Comparison of ENCODE assay signal across 8 mouse cellular contexts in the genomic region with DNA sequence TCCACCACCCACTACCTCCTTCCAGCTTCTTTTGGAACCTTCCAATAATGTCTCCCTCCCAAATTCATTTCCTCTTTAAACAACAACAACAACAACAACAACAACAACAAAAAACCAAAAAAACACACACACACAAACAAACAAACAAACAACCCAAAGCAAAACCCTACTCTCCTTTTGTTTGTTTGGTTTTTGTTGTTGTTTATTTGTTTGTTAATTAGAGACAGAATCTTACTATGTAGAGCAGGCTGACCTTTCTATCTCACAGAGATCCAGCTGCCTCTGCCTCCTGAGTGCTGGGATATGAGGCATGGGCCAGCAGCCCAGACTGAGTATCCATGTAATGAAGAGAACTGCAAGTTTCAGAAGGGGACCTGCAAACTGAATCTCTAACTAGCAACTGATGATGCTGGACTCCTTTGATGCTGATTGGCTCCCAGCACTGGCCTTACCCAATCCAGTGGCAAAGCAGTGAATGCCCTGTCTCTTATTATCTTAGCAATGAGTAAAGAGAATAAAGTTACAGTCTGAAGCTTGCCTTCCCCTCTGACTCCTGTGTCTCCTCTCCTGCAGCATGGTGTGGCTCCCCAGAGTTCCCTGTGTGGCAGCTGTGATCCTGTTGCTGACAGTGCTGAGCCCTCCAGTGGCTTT. TPM values are rescaled to one million over a fixed set of nuclear protein-coding genes. Genes with fewer than 3 reads are reported as not detected.
DNase-seq lines count a peak whose midpoint lies in the region; ATAC-seq lines count a peak whose summit lies in the region.

A gene (plus strand): TSS at position 488 of the 651 bp plus-strand sequence.

- H3K36me3 ChIP-seq in intestine, embryonic 16.5 days (ENCODE audit: control insufficient read depth, insufficient read depth, low read length): no peaks in the 10 kb centered on the region
- no peaks in the 10 kb centered on the region for H3K36me3 ChIP-seq in midbrain, embryonic 10.5 days

- no peak within 1 kb of the TSS for H3K27ac ChIP-seq in intestine, embryonic 16.5 days (ENCODE audit: low read length)
- H3K27ac ChIP-seq in midbrain, embryonic 10.5 days (replicated peaks): no peak within 1 kb of the TSS

- no peak within 1 kb of the TSS for H3K4me2 ChIP-seq in intestine, embryonic 16.5 days (ENCODE audit: low read depth, low read length)

- H3K4me3 ChIP-seq in intestine, embryonic 16.5 days (ENCODE audit: low read length): no peak within 1 kb of the TSS
- no peak within 1 kb of the TSS for H3K4me3 ChIP-seq in midbrain, embryonic 10.5 days

- H3K9me3 ChIP-seq in intestine, embryonic 16.5 days (ENCODE audit: control insufficient read depth, low read length): no peaks in the 10 kb centered on the region
- no peaks in the 10 kb centered on the region for H3K9me3 ChIP-seq in midbrain, embryonic 10.5 days (replicated peaks)

- H3K4me1 ChIP-seq in intestine, embryonic 16.5 days (ENCODE audit: control insufficient read depth, insufficient read depth, low read length): no peaks in the 10 kb centered on the region
- peaks cover 10% of the 10 kb centered on the region for H3K4me1 ChIP-seq in midbrain, embryonic 10.5 days

- intact Hi-C loops in gastrocnemius, postnatal 36 days (cut with DNase I): no loop called here
- intact Hi-C loops in left cerebral cortex, postnatal 14 days (cut with DNase I): no loop called here

- no peak within 1 kb of the TSS for H3K9ac ChIP-seq in intestine, embryonic 16.5 days (ENCODE audit: low read depth, low read length)

- DNase-seq in adrenal gland, adult (ENCODE audit: inconsistent age in 2 of 2, low spot score in 1 of 2): peak; percentile 88 to 96
- peak; percentile 39 to 66 for DNase-seq in gastrocnemius, postnatal 36 days
- DNase-seq in left cerebral cortex, postnatal 14 days (ENCODE audit: low spot score in 2 of 2): peak; percentile 96 to 98
- DNase-seq in midbrain, embryonic 10.5 days (ENCODE audit: low spot score): peak; percentile 60
- DNase-seq in right cerebral cortex, postnatal 4 days: peak; percentile 77

- no peaks in the 10 kb centered on the region for H3K27me3 ChIP-seq in intestine, embryonic 16.5 days (replicated peaks; ENCODE audit: control insufficient read depth, insufficient read depth, low read length)
- peaks cover 5% of the 10 kb centered on the region; the same call in 1 of the 2 replicates for H3K27me3 ChIP-seq in midbrain, embryonic 10.5 days (ENCODE audit: low read depth, poor library complexity, severe bottlenecking)

- peak; percentile 91 for ATAC-seq in common myeloid progenitor, adult 5-6 weeks (replicated peaks; ENCODE audit: low read depth, poor library complexity, severe bottlenecking)
- peak; percentile 54; the same call in 1 of the 2 replicates for ATAC-seq in intestine, embryonic 16.5 days
- ATAC-seq in erythroid progenitor cell, adult 5-6 weeks (replicated peaks; ENCODE audit: low FRiP score, poor library complexity, severe bottlenecking): no peak

RNA-seq across cellular contexts. Expression of the gene that starts here (rescaled TPM):
- 17.3 and 17.9 TPM in 2 replicates for total RNA-seq in common myeloid progenitor, adult 5-6 weeks (2017)
- 1 to 10 TPM; 6.8 to 7.0 TPM for total RNA-seq in gastrocnemius, postnatal 36 days (2021)
- polyA plus RNA-seq in intestine, embryonic 16.5 days (2015; fragmentation: Nextera tagmentation; extraction: Ambion mirVana): 11.0 and 11.1 TPM in 2 replicates
- 1 to 10 TPM in 1 of 2 experiments, under 1 TPM in 1; 0.99 to 2.4 TPM for total RNA-seq in left cerebral cortex, postnatal 14 days (2021)
- 1.5 and 2.0 TPM in 2 replicates for polyA plus RNA-seq in midbrain, embryonic 10.5 days (2016; fragmentation: Nextera tagmentation; extraction: Ambion mirVana)
- 7.2 and 8.4 TPM in 2 replicates for total RNA-seq in erythroid progenitor cell, adult 5-6 weeks (2015; ENCODE audit: low replicate concordance)
- total RNA-seq in erythroid progenitor cell, adult 5-6 weeks (2017; ENCODE audit: low replicate concordance): 28.5 and 80.5 TPM in 2 replicates
